Mouse (Mus musculus) heart, postnatal 0 days (tissue): ENCODE results near the gene Hist1h3e.

Experiments
- CTCF ChIP-seq: IDR thresholded peaks from 2 replicates; pipeline ENCODE4 v1.5.1; 2016; ENCODE audit warnings: antibody characterized with exemption, control low read depth, low read depth
- EP300 ChIP-seq: IDR thresholded peaks from 2 replicates; pipeline ENCODE4 v1.6.1; 2016; ENCODE audit warnings: antibody characterized with exemption, low read depth

DNA sequence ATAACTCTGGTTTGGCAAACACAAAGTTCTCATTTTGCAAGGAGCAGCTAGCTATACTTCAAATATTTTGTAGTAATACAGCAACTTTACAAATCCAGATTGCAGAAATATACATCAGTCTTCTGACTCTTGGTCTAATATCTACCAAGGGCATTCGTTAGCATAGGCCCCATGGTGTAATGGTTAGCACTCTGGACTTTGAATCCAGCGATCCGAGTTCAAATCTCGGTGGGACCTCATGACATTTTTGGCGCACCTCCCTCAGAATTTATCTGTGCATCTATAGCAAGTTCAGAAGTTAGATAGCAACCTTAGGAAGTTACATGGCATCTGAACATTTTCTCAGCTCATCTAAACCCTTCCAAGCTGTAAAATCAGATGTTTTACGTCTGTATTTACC, 43.3 kb downstream of the Hist1h3e start:
- TF ChIP-seq CTCF (no peak), EP300 (no peak)
